Mouse (Mus musculus) G1E (cell line): Measurements from ENCODE around the gene Ralgapa2. TPM values are rescaled to one million over a fixed set of nuclear protein-coding genes. Genes with fewer than 3 reads are reported as not detected.

Experiments used
- ATAC-seq: 2 replicates; pipeline ENCODE4 v1.8.0; 2016; ENCODE audit warnings: mild to moderate bottlenecking; ENCODE audit not compliant: insufficient number of reproducible peaks, poor library complexity, low FRiP score, severe bottlenecking; ENCODE audit errors: extremely low read depth
- DNase-seq: peaks from one replicate; pipeline ENCODE4 v3.0.0; 2012; ENCODE audit warnings: low spot score
- H3K27me3 ChIP-seq: 2 replicates; pipeline ENCODE4 v1.6.1; 2012; ENCODE audit warnings: mild to moderate bottlenecking, low read length, inconsistent platforms; ENCODE audit not compliant: insufficient read depth
- H3K36me3 ChIP-seq: replicated peaks from 2 replicates; pipeline ENCODE3; 2012; ENCODE audit warnings: mild to moderate bottlenecking, inconsistent platforms
- H3K4me1 ChIP-seq: 2 replicates; pipeline ENCODE4 v1.6.1; 2012; ENCODE audit warnings: low read depth, low read length, inconsistent platforms, mixed read lengths; ENCODE audit not compliant: insufficient read depth
- H3K4me3 ChIP-seq: 2 replicates; pipeline ENCODE4 v1.5.1; 2012; ENCODE audit warnings: low read depth, mild to moderate bottlenecking, inconsistent platforms, low read length, moderate library complexity, mixed read lengths
- H3K9me3 ChIP-seq: replicated peaks from 2 replicates; pipeline ENCODE4 v1.6.1; 2012; ENCODE audit warnings: inconsistent platforms
- CTCF ChIP-seq: IDR thresholded peaks from 2 replicates; pipeline ENCODE4 v1.5.1; 2012; ENCODE audit warnings: low read depth, low read length, inconsistent platforms, mixed read lengths
- GATA1 ChIP-seq: IDR thresholded peaks from 2 replicates; pipeline ENCODE4 v1.6.1; 2012; ENCODE audit warnings: borderline replicate concordance, low read length, inconsistent platforms, mixed read lengths
- GATA2 ChIP-seq: IDR thresholded peaks from 2 replicates; pipeline ENCODE4 v1.6.1; 2012; ENCODE audit warnings: low read depth, low read length, inconsistent platforms, borderline replicate concordance
- POLR2AphosphoS5 ChIP-seq: IDR thresholded peaks from 2 replicates; pipeline ENCODE4 v1.6.1; 2012; ENCODE audit warnings: low read depth, low read length, inconsistent platforms; ENCODE audit not compliant: insufficient replicate concordance
- TAL1 ChIP-seq: conservative IDR thresholded peaks from 2 replicates; pipeline ENCODE4 v1.6.1; 2012; ENCODE audit warnings: low read depth, low read length, inconsistent platforms, mixed read lengths
- polyA plus RNA-seq: library from polyadenylated mRNA; stranded (reverse); fragments of >175 nt; gene quantifications from 2 replicates; pipeline ENCODE4 v1.2.3, GENCODE M21; 2012
- total RNA-seq, 2 experiments: library from RNA; stranded (forward) in 1 of 2; stranded (reverse) in 1 of 2; fragments of 200-1000 nt in 1 of 2; fragments of >200 nt in 1 of 2; fragmentation: Nextera tagmentation in 1 of 2; gene quantifications; 2 replicates each; pipeline ENCODE4 v1.2.3; 2014 to 2017

Gene Ralgapa2
- total and polyA plus RNA-seq, 3 experiments, result 8.2 to 25.2 (median 16.2) TPM

GRCm38 (mm10) chr2:146320666-146321065 lies 191.5 kb downstream of the Ralgapa2 start:
- DNase-seq (no peak), ATAC-seq (no peak)
- no peaks in the 10 kb centered on the region for H3K4me1 ChIP-seq
- peaks cover 21% of the 10 kb centered on the region for H3K36me3 ChIP-seq
- no peaks in the 10 kb centered on the region for H3K9me3 ChIP-seq
- no peak for TF ChIP-seq POLR2AphosphoS5
- no peak for TF ChIP-seq GATA1
- TF ChIP-seq GATA2, result no peak
- TF ChIP-seq TAL1, result no peak
- no peak for TF ChIP-seq CTCF
- H3K4me3 ChIP-seq, result no peak overlapping the region
- H3K27me3 ChIP-seq, result no peaks in the 10 kb centered on the region

GRCm38 (mm10) chr2:146314751-146315150 lies 197.4 kb downstream of the Ralgapa2 start:
- Histone ChIP-seq H3K9me3 (no peaks in the 10 kb centered on the region), H3K4me3 (no peak overlapping the region), H3K36me3 (peaks cover 33% of the 10 kb centered on the region), H3K4me1 (no peaks in the 10 kb centered on the region), H3K27me3 (no peaks in the 10 kb centered on the region)
- no peak for TF ChIP-seq CTCF
- no peak for TF ChIP-seq TAL1
- DNase-seq (no peak), ATAC-seq (no peak)

GRCm38 (mm10) chr2:146313811-146314210 lies 198.3 kb downstream of the Ralgapa2 start:
- H3K4me3 ChIP-seq, result no peak overlapping the region
- ATAC-seq (no peak), DNase-seq (no peak)
- no peaks in the 10 kb centered on the region for H3K27me3 ChIP-seq
- no peaks in the 10 kb centered on the region for H3K4me1 ChIP-seq
- TF ChIP-seq GATA2 (no peak), POLR2AphosphoS5 (no peak), CTCF (no peak), TAL1 (no peak), GATA1 (no peak)
- no peaks in the 10 kb centered on the region for H3K9me3 ChIP-seq
- H3K36me3 ChIP-seq, result peaks cover 39% of the 10 kb centered on the region

GRCm38 (mm10) chr2:146310760-146311159 lies 201.4 kb downstream of the Ralgapa2 start:
- Histone ChIP-seq H3K9me3 (no peaks in the 10 kb centered on the region), H3K27me3 (no peaks in the 10 kb centered on the region), H3K4me3 (no peak overlapping the region), H3K36me3 (peaks cover 38% of the 10 kb centered on the region), H3K4me1 (no peaks in the 10 kb centered on the region)
- ATAC-seq (no peak), DNase-seq (no peak)
- no peak for TF ChIP-seq GATA2
- no peak for TF ChIP-seq TAL1
- TF ChIP-seq POLR2AphosphoS5, result no peak
- no peak for TF ChIP-seq CTCF
- TF ChIP-seq GATA1, result no peak

- H3K9me3 ChIP-seq, result no peaks in the 10 kb centered on the region
- ATAC-seq, result no peak
These were observed 201.9 kb downstream of the Ralgapa2 start for GRCm38 (mm10) chr2:146310291-146310690.

GRCm38 (mm10) chr2:146309413-146309812 lies 202.7 kb downstream of the Ralgapa2 start:
- ATAC-seq (no peak), DNase-seq (no peak)
- H3K4me1 ChIP-seq, result no peaks in the 10 kb centered on the region
- no peaks in the 10 kb centered on the region for H3K27me3 ChIP-seq
- TF ChIP-seq TAL1 (no peak), POLR2AphosphoS5 (no peak), CTCF (no peak), GATA1 (no peak)
- peaks cover 33% of the 10 kb centered on the region for H3K36me3 ChIP-seq
- no peak overlapping the region for H3K4me3 ChIP-seq
- H3K9me3 ChIP-seq, result no peaks in the 10 kb centered on the region

More at GRCm38 (mm10) chr2:146310291-146310690, 201.9 kb downstream of the Ralgapa2 start:
- DNase-seq, result no peak
- H3K4me1 ChIP-seq, result no peaks in the 10 kb centered on the region
- TF ChIP-seq POLR2AphosphoS5, result no peak
- no peak for TF ChIP-seq CTCF
- TF ChIP-seq GATA2, result no peak
- TF ChIP-seq TAL1, result no peak
- TF ChIP-seq GATA1, result no peak
- H3K27me3 ChIP-seq, result no peaks in the 10 kb centered on the region
- no peak overlapping the region for H3K4me3 ChIP-seq
- peaks cover 38% of the 10 kb centered on the region for H3K36me3 ChIP-seq

GRCm38 (mm10) chr2:146307060-146307459 lies 205.1 kb downstream of the Ralgapa2 start:
- Histone ChIP-seq H3K36me3 (peaks cover 31% of the 10 kb centered on the region), H3K9me3 (no peaks in the 10 kb centered on the region), H3K27me3 (no peaks in the 10 kb centered on the region), H3K4me1 (no peaks in the 10 kb centered on the region), H3K4me3 (no peak overlapping the region)
- no peak for TF ChIP-seq GATA1
- TF ChIP-seq GATA2, result no peak
- no peak for TF ChIP-seq CTCF
- TF ChIP-seq POLR2AphosphoS5, result no peak
- TF ChIP-seq TAL1, result no peak
- DNase-seq (no peak), ATAC-seq (no peak)
